Comparison of ENCODE assay signal across 19 mouse cellular contexts in the genomic region with DNA sequence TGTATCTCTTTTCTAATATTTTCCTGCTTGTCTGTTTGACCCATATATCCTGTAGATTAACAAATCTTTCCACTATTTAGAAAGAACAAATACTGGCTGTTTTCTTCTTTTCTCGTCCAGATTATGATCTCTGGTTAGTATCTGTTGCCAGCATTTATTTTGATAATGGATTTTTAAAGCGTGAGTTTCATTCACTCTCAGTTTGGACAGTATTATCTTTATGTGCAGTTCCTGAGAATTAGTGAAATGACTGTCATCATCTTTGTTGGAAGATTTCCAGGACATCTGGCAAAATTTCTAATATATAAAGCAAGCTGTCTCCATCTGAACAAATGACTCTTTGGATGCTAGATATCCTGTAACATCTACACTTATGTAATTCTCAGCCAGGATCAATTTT.
DNase-seq lines count a peak whose midpoint lies in the region; ATAC-seq lines count a peak whose summit lies in the region.
"Had no signal": no experiment of that assay in that cellular context is flagged by ENCODE, and none has a peak within 500 bp of the region (broad histone marks: within the 10 kb centered on the region; RNA-seq: fewer than 3 reads in every experiment).

No protein-coding gene starts in this region.

- ATAC-seq in megakaryocyte progenitor cell, adult 5-6 weeks (replicated peaks; ENCODE audit: poor library complexity) = 0 out of 2 replicates have a peak, but pooled peaks have one; percentile 14
- no peak for ATAC-seq in frontal cortex, adult (ENCODE audit: low TSS enrichment)
- ATAC-seq: inflammation-experienced regulatory T-cells, adult 6 months; lung, postnatal 0 days; midbrain, embryonic 15.5 days; Patski had no signal

- peak; percentile 24 for DNase-seq in cerebellum, adult 9-10 months
- no peak for DNase-seq in cerebellum, adult 8-10 months
- DNase-seq in 3T3-L1 (ENCODE audit: low read depth, low spot score) = peak; percentile 1
- DNase-seq in MN1 (ENCODE audit: low spot score) = peak; percentile 10
- DNase-seq in kidney, adult 18-20 months = no peak
- DNase-seq: adrenal gland, postnatal 14 days; embryo, embryonic 11 days; gastrocnemius, postnatal 36 days; heart, postnatal 14 days; kidney, adult 11 months; kidney, postnatal 25 days; retina, postnatal 1 day; right cerebral cortex, postnatal 25 days had no signal

Comparison
In these comparisons a context has a peak if more than half of its experiments do, and no peak if none do; other contexts are left out.
1. DNase-seq: peak in cerebellum, adult 9-10 months (single experiment), 3T3-L1 (single experiment) and MN1 (single experiment); none in cerebellum, adult 8-10 months (single experiment) and kidney, adult 18-20 months (single experiment).